Mouse (Mus musculus): ENCODE results near the gene Tex33.

- no peak for TF ChIP-seq CTCF (IDR thresholded peaks at IDR 0.05; ENCODE audit: extremely low read depth, insufficient read depth, low read length)
- TF ChIP-seq POLR2A (IDR thresholded peaks at IDR 0.05; ENCODE audit: extremely low read depth, insufficient read depth, low read length) = no peak
Observed at GRCm38 (mm10) chr15:78365916-78366315, 29.8 kb downstream of the Tex33 start.

All from cortical plate, adult 2 months (tissue).